Mouse (Mus musculus): ENCODE measurements around the gene Il24.

DNA sequence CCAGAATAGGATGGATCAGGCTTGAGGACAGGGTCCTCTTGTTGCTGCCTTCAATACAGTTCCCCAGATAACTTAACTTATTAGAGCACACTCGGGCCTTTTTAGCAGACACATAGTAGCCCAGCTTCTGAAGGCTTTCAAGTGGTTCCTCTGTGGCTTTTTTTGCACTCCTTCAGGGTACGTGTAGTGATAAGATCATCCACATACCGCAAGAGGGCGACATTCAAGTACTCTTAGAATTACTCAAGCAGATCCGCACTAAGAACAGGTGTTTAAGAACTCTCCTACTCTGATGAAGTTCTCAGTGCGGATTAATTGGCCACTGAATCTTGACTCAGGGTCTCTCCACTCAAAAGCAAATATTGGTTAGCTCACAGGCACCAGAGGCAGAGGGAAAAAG lies 49.0 kb downstream of the Il24 start:
- TF ChIP-seq CTCF (IDR thresholded peaks at IDR 0.05; ENCODE audit: low read depth, low read length) (no peak), POLR2A (IDR thresholded peaks at IDR 0.05; ENCODE audit: borderline replicate concordance, low read depth, low read length) (no peak)
